Mouse (Mus musculus) frontal cortex, postnatal 36 days (tissue): ENCODE measurements around the gene Zfp804a.

ENCODE experiments used
- DNase-seq, 2 experiments: peaks; one replicate each; pipeline ENCODE4 v3.0.0; 2022; ENCODE audit warnings: low spot score in 2 of 2

The Zfp804a gene

DNA sequence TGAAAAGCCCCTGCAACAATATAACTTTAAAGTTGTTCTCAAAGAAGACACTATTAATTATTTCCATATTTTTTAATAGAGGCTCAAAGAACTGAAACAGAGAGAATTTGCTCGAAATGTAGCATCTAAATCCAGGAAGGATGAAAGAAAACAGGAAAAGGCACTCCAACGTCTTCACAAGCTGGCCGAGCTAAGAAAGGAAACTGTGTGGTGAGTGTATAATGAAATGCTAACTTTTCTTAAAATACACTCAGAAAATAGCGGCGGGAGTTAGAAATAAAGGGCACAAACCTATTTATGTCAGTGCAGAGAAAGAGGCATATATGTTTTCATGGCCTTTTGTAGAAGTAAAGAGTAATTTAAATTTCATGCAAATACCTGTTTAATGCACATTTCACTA lies 200.4 kb downstream of the Zfp804a start:
- no peak for DNase-seq

DNA sequence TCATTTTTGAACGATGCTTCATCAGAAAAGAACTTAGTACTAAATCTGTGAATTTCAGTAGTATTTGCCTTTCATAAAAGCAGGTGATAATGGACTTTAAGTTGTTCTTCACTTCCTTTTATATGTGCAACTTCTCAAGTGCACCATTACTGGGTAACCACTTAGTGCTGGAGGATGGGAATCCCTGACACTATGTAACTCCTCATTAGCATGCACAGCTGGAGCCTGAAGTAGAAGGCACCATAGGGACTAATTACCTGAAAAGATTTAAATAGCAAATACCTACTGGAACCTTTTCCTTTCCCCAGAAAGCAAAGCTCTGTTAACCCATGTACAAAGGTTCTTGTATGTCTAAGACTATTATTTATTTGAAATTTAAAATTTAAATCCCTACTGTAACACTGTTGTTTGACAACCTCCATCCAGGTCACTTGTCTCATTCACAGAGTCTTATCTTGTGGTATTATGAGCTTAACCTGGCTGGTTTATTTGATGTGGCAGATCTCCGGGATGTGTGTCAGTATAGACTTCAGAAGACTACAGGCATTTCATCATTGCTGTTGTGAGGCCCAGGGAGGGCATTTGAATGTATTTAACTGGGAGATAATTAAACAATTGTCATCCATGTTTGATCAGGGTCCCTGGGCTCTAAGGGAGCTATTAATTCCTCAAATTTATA lies 229.7 kb downstream of the Zfp804a start:
- DNase-seq = no peak

DNA sequence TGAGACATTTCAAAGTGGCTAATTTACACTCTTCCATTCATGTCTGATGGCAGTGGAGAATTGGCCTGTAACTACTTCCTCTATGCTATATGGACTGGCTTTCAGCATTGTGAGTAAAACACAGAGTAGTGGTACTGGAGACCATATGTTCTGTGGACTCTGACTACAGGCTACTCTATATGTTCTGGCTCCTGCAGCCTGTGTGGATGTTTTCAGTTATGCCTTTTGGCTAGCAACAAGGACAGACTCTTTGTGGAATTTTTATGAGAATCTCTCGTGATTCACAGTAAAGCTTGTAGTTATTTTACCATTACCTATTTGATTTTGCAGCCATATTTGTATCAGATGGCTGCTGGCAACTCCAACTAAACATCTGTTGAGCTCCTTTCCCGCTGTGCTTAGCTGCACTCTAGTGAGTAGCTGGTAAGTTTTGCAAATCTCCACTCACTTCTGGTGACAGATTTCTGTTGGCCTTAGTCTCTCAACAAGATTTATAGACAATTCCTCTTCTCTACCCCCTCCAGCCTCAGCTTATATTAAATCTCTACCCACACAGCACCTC lies 242.0 kb downstream of the Zfp804a start:
- no peak for DNase-seq
